Mouse (Mus musculus): Measurements from ENCODE around the gene Sh3bp5.

Gene Sh3bp5

GRCm38 (mm10) chr14:31410123-31410724 lies 25.7 kb downstream of the Sh3bp5 start:
- no peak for DNase-seq (ENCODE audit: low spot score)

GRCm38 (mm10) chr14:31408666-31409065 lies 27.2 kb downstream of the Sh3bp5 start:
- DNase-seq (ENCODE audit: low spot score): no peak

- no peak for DNase-seq (ENCODE audit: low spot score)
These were observed 27.8 kb downstream of the Sh3bp5 start for GRCm38 (mm10) chr14:31407911-31408604.

GRCm38 (mm10) chr14:31407208-31407607 lies 28.7 kb downstream of the Sh3bp5 start:
- no peak for DNase-seq (ENCODE audit: low spot score)

DNA sequence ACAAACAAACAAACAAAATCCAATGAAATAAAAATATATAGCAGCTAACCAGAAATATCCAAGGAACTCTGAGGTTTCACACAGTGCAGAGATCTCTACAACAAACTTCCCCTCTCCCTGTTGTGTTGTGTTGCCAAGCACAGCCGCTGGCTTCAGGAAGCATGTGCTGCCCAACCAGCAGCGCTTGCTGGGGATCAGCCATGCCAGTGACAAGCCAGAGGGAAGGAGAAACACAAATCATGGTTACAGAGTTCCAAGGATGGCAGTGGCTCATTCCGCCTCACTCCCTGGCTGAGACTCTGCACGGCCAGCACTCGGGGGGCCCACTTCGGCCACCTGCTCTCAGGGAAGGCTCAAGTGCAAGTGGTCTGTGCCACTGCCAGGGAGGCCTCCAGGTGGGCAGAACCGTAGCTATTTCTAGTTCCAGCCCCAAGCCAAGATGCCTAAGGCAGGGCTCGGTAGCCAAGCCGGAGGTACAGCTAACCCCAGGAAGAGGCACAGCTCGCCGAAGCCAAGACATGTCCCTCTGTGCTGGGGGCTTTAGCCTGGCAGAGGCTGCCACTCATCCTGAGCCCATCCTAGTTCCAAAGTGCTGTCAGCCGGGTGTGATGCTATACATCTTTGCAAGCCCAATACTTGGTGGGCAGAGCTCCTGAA lies 29.6 kb downstream of the Sh3bp5 start:
- no peak for DNase-seq (ENCODE audit: low spot score)

DNA sequence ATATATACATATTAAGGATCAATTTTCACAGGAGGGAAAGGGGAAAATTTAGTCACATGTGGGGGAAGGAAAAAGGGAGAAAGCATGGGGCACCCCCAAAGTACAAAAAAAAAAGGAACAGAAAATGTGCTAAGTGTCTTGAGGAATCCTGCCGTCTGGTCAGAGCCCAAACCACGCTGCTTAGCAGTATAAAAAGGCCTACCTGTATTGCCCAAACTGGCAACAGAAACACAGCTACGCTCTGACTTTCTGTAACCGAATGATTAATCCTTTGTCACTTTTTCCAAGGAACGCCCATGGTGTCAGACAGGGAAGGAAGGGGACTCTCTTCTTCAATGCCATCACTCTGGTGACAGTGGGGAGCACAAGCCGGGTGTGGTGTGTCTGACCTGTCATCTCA lies 30.2 kb downstream of the Sh3bp5 start:
- DNase-seq (ENCODE audit: low spot score): no peak

GRCm38 (mm10) chr14:31404663-31405062 lies 31.2 kb downstream of the Sh3bp5 start:
- no peak for DNase-seq (ENCODE audit: low spot score)

DNA sequence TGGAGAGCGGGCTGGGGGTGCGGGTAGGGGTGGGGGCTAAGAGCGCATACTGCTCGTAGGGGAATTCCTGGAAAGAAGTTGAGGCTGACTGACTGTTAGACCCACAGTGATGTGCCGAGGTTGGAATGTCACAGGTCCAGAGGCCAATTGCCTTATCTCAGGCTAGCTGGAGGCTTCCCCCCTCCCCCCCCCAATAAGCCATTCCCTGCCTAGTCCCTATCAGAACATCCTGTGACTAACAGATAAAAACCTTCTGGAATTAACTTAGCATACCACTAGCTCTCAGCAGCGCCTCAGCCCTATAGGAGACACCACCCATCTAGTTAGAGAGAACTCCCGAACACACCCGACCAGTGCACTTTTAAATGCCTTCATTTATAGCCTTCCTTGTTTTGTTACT lies 31.9 kb downstream of the Sh3bp5 start:
- no peak for DNase-seq (ENCODE audit: low spot score)

DNA sequence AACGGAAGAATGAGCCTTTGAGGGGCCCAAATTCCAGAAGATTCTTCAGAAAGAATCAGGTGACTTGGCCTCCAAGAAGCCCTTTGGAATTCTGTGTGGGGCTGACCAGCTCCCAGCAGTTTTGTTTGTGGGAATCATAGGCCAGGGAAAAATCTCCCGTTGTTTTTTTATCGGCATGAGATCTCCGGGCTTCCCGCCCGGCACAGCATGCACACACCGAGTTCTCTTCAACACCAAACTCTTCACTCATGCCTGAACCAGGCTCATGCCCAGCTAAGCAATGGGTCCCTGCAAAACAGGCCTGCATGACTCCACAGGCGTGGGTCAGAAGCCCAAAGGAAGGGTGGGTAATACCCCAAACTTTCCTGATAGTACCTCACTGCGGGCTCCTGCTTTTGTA lies 32.3 kb downstream of the Sh3bp5 start:
- no peak for DNase-seq (ENCODE audit: low spot score)

- no peak for DNase-seq (ENCODE audit: low spot score)
These were observed 33.2 kb downstream of the Sh3bp5 start for GRCm38 (mm10) chr14:31402693-31403092.

- no peak for DNase-seq (ENCODE audit: low spot score)
These were observed 33.9 kb downstream of the Sh3bp5 start for GRCm38 (mm10) chr14:31401918-31402427.

DNA sequence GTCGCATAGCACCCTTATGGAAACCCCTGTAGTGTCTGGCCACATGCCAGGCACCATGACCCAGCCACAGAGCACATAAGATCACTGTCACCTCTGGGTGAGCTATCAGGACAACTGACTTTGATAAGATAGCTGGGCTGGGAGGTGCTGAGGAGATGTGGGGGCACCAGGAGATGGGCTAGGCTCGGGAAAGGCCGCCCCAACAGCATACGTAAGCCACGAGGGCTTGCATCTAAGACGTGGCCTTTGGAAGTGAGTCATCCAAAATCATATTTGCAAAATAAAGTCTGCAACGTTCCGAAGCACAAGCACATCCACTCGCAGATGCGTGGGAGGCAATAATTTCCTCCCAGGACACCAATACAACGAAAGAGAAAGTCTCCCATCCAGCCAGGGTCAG lies 35.0 kb downstream of the Sh3bp5 start:
- DNase-seq (ENCODE audit: low spot score): no peak

DNA sequence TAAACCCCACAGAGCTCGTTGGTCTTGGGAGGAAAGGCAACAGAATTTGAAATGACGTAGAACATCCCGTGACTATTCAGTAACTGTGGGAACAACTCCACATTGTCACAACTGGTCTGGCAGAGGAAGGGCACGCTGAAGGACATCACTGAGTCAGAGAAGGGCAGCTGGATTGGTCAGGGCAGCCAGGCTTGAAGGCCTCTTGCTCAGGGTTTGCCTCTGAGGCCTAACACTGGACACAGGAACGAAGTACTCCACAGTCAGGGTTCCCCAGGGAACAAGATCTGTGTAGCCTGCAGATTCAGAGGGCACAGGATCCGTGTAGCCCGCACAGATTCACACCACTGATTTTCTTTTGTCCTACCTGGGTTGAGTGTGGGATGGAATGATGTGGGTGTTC lies 35.6 kb downstream of the Sh3bp5 start:
- no peak for DNase-seq (ENCODE audit: low spot score)

GRCm38 (mm10) chr14:31399271-31399670 lies 36.6 kb downstream of the Sh3bp5 start:
- no peak for DNase-seq (ENCODE audit: low spot score)

- DNase-seq (ENCODE audit: low spot score): no peak
These were observed 37.1 kb downstream of the Sh3bp5 start for GRCm38 (mm10) chr14:31398819-31399218.

- DNase-seq (ENCODE audit: low spot score): peak; percentile 44
These were observed 37.9 kb downstream of the Sh3bp5 start for GRCm38 (mm10) chr14:31397791-31398595.

- DNase-seq (ENCODE audit: low spot score): no peak
These were observed 38.5 kb downstream of the Sh3bp5 start for GRCm38 (mm10) chr14:31397353-31397752.

DNA sequence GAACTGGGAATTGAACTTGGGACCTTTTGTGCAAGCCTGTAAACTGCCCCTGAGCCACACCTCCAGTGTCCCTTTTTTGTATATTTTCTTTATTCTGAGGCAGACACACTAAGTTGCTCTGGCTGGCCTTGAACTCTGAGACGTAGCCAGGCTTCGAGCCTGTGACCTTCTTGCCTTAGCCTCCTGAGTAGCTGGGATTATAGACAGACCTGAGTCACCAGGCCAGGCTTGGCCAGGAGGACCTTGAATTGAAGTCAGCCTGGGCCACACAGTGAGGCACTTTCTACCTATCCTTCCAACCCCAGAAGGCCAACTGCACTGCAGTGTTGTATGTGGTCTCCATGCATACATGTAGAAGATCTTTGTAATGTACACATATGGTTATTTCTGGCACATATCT lies 39.5 kb downstream of the Sh3bp5 start:
- no peak for DNase-seq (ENCODE audit: low spot score)

- peak; percentile 33 for DNase-seq (ENCODE audit: low spot score)
These were observed 40.2 kb downstream of the Sh3bp5 start for GRCm38 (mm10) chr14:31395629-31396199.

DNA sequence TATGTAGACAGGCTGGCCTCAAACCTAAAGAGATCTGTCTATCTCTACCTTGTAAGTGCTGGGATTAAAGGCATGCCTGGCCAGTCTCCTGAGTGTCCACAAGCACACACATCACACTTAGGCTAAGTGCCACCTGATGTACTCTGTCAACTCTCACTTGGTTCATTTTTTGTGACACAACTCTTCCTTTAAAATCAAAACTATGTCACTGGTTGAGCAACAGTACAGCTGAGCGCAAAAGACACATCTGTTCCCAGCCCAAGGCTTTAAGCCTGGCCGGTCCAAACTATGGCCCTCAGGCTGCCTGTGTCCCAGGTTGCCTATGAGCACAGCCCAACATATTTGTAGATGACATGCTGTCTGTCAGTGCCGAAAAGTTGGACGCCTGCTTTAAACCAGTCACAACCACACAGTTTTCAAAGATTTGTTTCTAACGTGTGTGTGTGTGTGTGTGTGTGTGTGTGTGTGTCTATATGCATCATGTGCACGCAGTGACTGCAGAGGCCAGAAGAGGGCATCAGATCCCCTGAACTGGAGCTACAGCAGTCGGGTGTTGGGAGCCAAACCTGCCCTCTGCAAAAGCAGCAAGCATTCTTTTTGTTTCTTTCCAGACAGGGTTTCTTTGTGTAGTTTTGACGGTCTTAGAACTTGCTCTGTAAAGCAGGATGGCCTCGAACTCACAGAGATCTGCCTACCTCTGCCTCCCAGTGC lies 40.9 kb downstream of the Sh3bp5 start:
- DNase-seq (ENCODE audit: low spot score): no peak

DNA sequence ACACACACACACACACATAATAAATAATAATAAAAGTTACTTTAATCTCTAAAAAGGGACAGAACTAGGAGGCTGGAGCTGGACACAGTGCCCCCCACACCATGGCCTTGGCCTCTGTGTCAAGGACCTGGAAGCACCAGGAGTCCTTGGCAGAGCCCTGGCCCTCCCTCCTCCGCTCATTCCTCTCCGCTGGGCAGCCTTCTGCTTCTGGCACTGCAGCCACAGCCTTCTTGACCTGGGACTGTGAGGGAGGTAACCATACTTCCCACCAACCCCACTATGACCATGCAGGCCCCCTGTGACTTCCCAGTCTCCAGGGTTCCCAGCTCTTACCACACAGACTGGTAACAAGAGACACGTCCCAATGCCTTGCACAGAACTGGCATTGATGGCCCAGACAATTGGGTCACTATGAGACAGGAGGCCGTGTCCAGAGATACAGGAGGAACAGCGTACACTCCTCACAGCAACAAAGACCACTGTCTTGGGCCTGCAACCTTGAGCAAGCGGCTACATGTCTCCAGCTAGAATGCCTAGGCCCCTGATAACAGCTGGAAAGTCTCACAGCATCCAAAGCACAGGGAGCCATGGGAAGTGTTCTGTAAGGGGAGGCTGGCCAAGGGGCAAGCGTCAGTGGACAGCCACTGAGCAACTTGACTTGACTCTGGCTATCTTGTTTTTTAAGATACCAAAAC lies 41.8 kb downstream of the Sh3bp5 start:
- peak; percentile 88 for DNase-seq (ENCODE audit: low spot score)
